Mouse (Mus musculus): ENCODE results near the gene Nup214. TPM values are rescaled to one million over a fixed set of nuclear protein-coding genes. Genes with fewer than 3 reads are reported as not detected.
A peak's percentile ranks its signal among the peaks of the same experiment; 100 is the strongest.

Gene Nup214
- polyA plus RNA-seq, 1 experiment from 2014 or later: 120 TPM

DNA sequence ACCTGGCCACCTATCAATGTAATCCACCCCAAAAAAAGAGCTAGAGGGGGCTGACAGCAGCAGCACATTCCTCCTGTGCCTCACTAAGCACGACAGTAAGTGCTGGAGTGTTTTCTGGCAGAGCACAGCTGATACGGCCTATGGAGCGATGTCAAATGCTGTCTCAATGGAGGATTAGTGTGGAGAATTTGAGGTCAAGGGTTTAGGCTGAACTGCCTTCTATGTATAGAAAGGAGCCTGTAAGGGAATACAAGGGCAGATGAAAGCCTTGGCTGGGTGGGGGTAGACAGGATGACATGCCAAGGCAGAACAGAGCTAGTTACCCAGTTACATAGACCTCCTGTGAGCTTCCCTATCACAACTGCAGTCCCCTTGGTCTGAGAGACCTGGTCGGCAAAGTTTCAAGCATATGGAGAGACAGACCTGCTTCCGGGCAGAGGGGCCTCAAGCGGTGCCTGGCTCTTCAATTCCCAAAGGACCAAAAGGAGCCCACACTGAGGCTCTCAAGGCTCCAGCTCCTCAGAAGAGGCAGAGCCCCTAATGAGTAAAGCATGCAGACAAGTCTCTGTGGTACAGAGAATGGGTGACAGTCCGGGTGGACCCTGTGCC, 81.2 kb downstream of the Nup214 start:
- Histone ChIP-seq H3K4me1 (peaks cover 29% of the 10 kb centered on the region), H3K27ac (replicated peaks) (no peak overlapping the region; the same call in 1 of the 2 replicates), H3K27me3 (replicated peaks; ENCODE audit: low read depth, poor library complexity, severe bottlenecking) (no peaks in the 10 kb centered on the region), H3K9me3 (no peaks in the 10 kb centered on the region), H3K36me3 (replicated peaks) (peaks cover 32% of the 10 kb centered on the region), H3K4me3 (no peak overlapping the region)
- WGBS: 67% methylated on average over 7 of the region's 7 CpGs
- DNase-seq (ENCODE audit: low spot score): no peak

DNA sequence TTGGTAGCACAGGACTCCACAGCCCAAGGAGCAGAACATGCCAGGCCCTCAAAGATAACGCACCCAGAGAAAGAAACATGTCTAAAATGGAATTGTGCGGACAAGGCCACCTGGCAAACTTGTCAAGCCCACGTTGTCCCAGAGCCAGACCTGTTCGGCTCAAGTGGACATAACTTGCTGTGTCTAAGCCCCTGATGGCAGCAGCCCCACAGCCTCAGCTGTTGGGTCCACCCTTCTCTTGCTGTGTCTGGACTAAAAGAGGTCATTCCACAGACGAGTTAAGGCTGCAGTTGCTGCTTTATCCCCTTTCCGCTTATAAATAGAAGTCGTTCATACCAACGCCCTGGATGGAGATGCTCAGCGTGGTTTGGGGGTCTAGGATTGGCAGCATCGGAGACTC, 82.3 kb downstream of the Nup214 start:
- Histone ChIP-seq H3K27ac (replicated peaks) (no peak overlapping the region), H3K4me1 (peaks cover 36% of the 10 kb centered on the region), H3K9me3 (no peaks in the 10 kb centered on the region), H3K27me3 (replicated peaks; ENCODE audit: low read depth, poor library complexity, severe bottlenecking) (no peaks in the 10 kb centered on the region), H3K36me3 (replicated peaks) (peaks cover 21% of the 10 kb centered on the region), H3K4me3 (no peak overlapping the region)
- no peak for DNase-seq (ENCODE audit: low spot score)
- WGBS: 91% methylated on average over 10 of the region's 10 CpGs

DNA sequence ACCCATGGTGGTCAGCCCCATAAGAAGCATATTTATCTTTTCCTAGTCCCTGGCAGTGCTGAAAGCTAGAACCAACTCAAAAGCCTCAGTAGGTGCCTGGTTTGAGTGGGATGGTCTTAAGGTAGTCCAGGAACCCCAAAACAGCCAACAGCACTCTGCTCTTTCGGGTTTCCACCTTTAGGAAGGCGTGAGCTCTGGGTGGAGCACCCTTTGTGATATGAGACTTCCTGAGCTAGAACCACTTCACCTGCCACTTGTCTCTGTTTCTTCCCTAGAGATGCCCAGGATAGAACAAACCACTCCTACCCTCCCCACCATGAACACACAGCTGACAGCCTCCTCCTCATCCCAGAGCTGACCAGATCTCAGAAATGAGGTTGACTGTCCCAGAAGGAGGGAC, 83.1 kb downstream of the Nup214 start:
- WGBS: 79% methylated on average over 2 of the region's 2 CpGs
- H3K9me3 ChIP-seq: no peaks in the 10 kb centered on the region
- DNase-seq (ENCODE audit: low spot score): no peak
- peaks cover 42% of the 10 kb centered on the region for H3K4me1 ChIP-seq
- no peaks in the 10 kb centered on the region for H3K27me3 ChIP-seq (replicated peaks; ENCODE audit: low read depth, poor library complexity, severe bottlenecking)
- H3K27ac ChIP-seq (replicated peaks): no peak overlapping the region
- H3K36me3 ChIP-seq (replicated peaks): peaks cover 13% of the 10 kb centered on the region
- H3K4me3 ChIP-seq: no peak overlapping the region

DNA sequence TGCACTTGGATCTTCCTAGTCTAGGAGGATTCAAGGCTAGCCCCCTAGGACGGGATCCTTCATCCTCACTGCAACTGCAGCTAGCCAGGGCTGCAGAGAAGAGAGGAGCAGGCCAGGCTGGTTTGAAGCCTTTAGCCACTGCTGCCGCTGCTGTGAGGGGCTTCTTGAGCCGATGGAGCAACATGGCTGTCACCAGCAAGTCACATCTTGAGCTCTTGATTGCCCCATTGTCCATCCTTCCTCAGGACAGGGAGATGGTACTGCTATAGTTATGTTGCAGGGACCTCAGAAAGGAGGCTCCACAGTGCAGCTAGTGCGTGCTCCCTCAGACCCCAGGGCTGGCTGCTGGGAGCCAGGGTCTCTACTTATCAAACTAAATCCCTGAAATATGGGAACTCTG, 83.6 kb downstream of the Nup214 start:
- 76% methylated on average over 4 of the region's 4 CpGs for WGBS
- no peak overlapping the region for H3K4me3 ChIP-seq
- H3K4me1 ChIP-seq: peaks cover 45% of the 10 kb centered on the region
- no peaks in the 10 kb centered on the region for H3K27me3 ChIP-seq (replicated peaks; ENCODE audit: low read depth, poor library complexity, severe bottlenecking)
- H3K9me3 ChIP-seq: no peaks in the 10 kb centered on the region
- H3K27ac ChIP-seq (replicated peaks): no peak overlapping the region
- peaks cover 9% of the 10 kb centered on the region for H3K36me3 ChIP-seq (replicated peaks)
- DNase-seq (ENCODE audit: low spot score): no peak

- 76% methylated on average over 9 of the region's 9 CpGs for WGBS
- no peaks in the 10 kb centered on the region for H3K27me3 ChIP-seq (replicated peaks; ENCODE audit: low read depth, poor library complexity, severe bottlenecking)
- H3K9me3 ChIP-seq: no peaks in the 10 kb centered on the region
- no peak overlapping the region for H3K27ac ChIP-seq (replicated peaks)
- peaks cover 47% of the 10 kb centered on the region for H3K4me1 ChIP-seq
- H3K36me3 ChIP-seq (replicated peaks): peaks cover 7% of the 10 kb centered on the region
- DNase-seq (ENCODE audit: low spot score): no peak
- H3K4me3 ChIP-seq: no peak overlapping the region
Observed at GRCm38 (mm10) chr2:32058241-32058640, 84.0 kb downstream of the Nup214 start.

GRCm38 (mm10) chr2:32058716-32059115, 84.5 kb downstream of the Nup214 start:
- no peak for DNase-seq (ENCODE audit: low spot score)
- Histone ChIP-seq H3K36me3 (replicated peaks) (peaks cover 3% of the 10 kb centered on the region), H3K4me3 (no peak overlapping the region), H3K4me1 (peaks cover 52% of the 10 kb centered on the region), H3K27me3 (replicated peaks; ENCODE audit: low read depth, poor library complexity, severe bottlenecking) (no peaks in the 10 kb centered on the region), H3K9me3 (no peaks in the 10 kb centered on the region), H3K27ac (replicated peaks) (no peak overlapping the region)
- WGBS: 33% methylated on average over 5 of the region's 5 CpGs

DNA sequence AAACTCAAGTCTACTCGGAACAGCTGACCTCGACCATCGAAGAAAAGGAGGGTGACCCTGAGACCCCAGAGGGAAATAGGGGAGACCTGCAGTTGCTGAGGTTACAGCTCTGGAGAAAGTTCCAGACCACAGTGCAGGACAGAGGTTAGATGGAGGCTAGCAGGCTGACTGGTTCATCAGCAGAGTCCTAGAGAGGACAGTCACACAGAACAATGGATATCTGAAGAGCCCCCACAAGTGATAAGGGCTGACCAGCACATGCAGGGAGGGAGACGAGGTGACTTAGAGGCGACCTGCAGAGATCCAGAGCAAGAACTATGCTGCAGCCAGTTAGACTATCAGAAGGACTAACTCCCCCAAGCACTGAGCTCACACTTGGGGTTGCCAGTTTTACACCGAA, 85.4 kb downstream of the Nup214 start:
- H3K27me3 ChIP-seq (replicated peaks; ENCODE audit: low read depth, poor library complexity, severe bottlenecking): no peaks in the 10 kb centered on the region
- no peak for DNase-seq (ENCODE audit: low spot score)
- H3K9me3 ChIP-seq: no peaks in the 10 kb centered on the region
- H3K36me3 ChIP-seq (replicated peaks): no peaks in the 10 kb centered on the region; the same call in 1 of the 2 replicates
- H3K27ac ChIP-seq (replicated peaks): no peak overlapping the region
- H3K4me3 ChIP-seq: no peak overlapping the region
- peaks cover 57% of the 10 kb centered on the region for H3K4me1 ChIP-seq
- 80% methylated on average over 6 of the region's 6 CpGs for WGBS

- Histone ChIP-seq H3K4me3 (no peak overlapping the region), H3K27me3 (replicated peaks; ENCODE audit: low read depth, poor library complexity, severe bottlenecking) (no peaks in the 10 kb centered on the region), H3K4me1 (peaks cover 57% of the 10 kb centered on the region), H3K27ac (replicated peaks) (0 out of 2 replicates have a peak overlapping the region, but pooled peaks have one; percentile 24), H3K9me3 (no peaks in the 10 kb centered on the region), H3K36me3 (replicated peaks) (no peaks in the 10 kb centered on the region)
- WGBS: 69% methylated on average over 6 of the region's 6 CpGs
- no peak for DNase-seq (ENCODE audit: low spot score)
Observed at GRCm38 (mm10) chr2:32060228-32060805, 86.1 kb downstream of the Nup214 start.

DNA sequence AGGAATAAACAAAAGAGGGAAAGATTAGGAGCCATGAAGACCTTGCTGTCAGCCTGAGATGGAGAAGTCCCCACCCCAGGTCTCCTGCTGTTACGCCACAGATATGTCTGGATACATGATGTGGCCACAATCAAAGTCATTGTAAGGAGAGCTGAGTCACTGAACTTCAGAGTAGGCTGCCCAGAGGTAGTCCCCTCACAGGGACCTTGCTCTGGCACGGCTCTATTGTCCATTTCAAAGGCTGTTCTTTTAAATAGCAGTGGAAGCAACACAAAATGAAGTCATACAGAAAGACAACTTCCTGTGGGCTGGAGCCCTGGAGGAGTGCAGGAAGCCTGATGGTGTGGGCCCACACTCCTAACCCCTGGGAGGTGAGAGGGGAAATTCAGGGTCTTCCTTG, 87.0 kb downstream of the Nup214 start:
- Histone ChIP-seq H3K4me3 (no peak overlapping the region), H3K4me1 (peaks cover 57% of the 10 kb centered on the region), H3K27ac (replicated peaks) (no peak overlapping the region), H3K36me3 (replicated peaks) (no peaks in the 10 kb centered on the region), H3K9me3 (no peaks in the 10 kb centered on the region), H3K27me3 (replicated peaks; ENCODE audit: low read depth, poor library complexity, severe bottlenecking) (no peaks in the 10 kb centered on the region)
- 72% methylated on average over 2 of the region's 2 CpGs for WGBS
- no peak for DNase-seq (ENCODE audit: low spot score)

DNA sequence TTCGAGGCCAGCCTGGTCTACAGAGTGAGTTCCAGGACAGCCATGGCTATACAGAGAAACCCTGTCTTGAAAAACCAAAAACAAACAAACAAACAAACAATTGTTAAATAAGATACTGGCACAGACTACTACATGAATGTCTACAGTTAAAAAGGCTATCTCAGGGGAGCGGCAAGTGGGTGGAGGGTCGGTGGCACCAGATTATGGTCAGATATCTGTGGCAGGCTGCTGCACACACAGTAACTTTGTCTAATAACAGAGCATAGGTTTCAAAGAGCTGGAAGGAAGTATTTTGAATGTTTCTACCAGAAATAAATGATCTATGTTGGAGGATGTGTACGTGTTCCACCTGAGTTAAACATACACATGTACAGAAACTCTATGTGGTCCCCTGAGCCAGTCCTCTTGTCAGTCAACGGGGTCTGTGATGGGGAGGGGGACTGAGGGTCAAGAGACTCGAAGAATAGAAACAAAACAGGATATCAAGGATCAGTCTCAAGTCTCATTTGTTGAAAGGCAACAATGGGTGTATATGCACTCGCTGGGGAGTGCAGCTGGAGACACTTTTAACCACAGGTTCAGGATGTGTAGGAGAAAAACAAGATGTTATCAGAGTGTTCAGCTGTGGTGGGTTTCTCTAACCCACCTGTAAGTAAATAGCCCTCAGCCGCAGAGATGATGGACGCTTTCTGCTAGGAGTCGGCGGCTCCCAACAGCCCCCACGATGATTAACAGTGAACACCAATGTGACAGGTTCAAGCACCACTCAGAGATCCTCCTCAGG, 87.7 kb downstream of the Nup214 start:
- peaks cover 57% of the 10 kb centered on the region for H3K4me1 ChIP-seq
- 73% methylated on average over 12 of the region's 12 CpGs for WGBS
- H3K27me3 ChIP-seq (replicated peaks; ENCODE audit: low read depth, poor library complexity, severe bottlenecking): no peaks in the 10 kb centered on the region
- no peak for DNase-seq (ENCODE audit: low spot score)
- H3K4me3 ChIP-seq: no peak overlapping the region
- H3K9me3 ChIP-seq: no peaks in the 10 kb centered on the region
- H3K36me3 ChIP-seq (replicated peaks): no peaks in the 10 kb centered on the region
- no peak overlapping the region for H3K27ac ChIP-seq (replicated peaks)

GRCm38 (mm10) chr2:32062626-32063410, 88.6 kb downstream of the Nup214 start:
- H3K36me3 ChIP-seq (replicated peaks): no peaks in the 10 kb centered on the region
- peaks cover 2% of the 10 kb centered on the region for H3K27me3 ChIP-seq (replicated peaks; ENCODE audit: low read depth, poor library complexity, severe bottlenecking)
- no peak for DNase-seq (ENCODE audit: low spot score)
- H3K9me3 ChIP-seq: no peaks in the 10 kb centered on the region
- no peak overlapping the region for H3K27ac ChIP-seq (replicated peaks)
- H3K4me3 ChIP-seq: no peak overlapping the region
- WGBS: 88% methylated on average over 15 of the region's 15 CpGs
- peaks cover 57% of the 10 kb centered on the region for H3K4me1 ChIP-seq

GRCm38 (mm10) chr2:32063451-32064151, 89.4 kb downstream of the Nup214 start:
- Histone ChIP-seq H3K27me3 (replicated peaks; ENCODE audit: low read depth, poor library complexity, severe bottlenecking) (peaks cover 9% of the 10 kb centered on the region), H3K4me1 (peaks cover 59% of the 10 kb centered on the region), H3K27ac (replicated peaks) (no peak overlapping the region), H3K9me3 (no peaks in the 10 kb centered on the region), H3K36me3 (replicated peaks) (no peaks in the 10 kb centered on the region), H3K4me3 (no peak overlapping the region)
- DNase-seq (ENCODE audit: low spot score): no peak
- 82% methylated on average over 7 of the region's 7 CpGs for WGBS

Measured in embryonic facial prominence, embryonic 10.5 days (tissue).